Mouse (Mus musculus) G1E (cell line): Measurements from ENCODE around the gene Acp5.
A peak's percentile ranks its signal among the peaks of the same experiment; 100 is the strongest.

ENCODE experiments used
- CTCF ChIP-seq: IDR thresholded peaks from 2 replicates; pipeline ENCODE4 v1.5.1; 2012; ENCODE audit warnings: low read depth, low read length, inconsistent platforms, mixed read lengths
- GATA1 ChIP-seq: IDR thresholded peaks from 2 replicates; pipeline ENCODE4 v1.6.1; 2012; ENCODE audit warnings: borderline replicate concordance, low read length, inconsistent platforms, mixed read lengths

GRCm38 (mm10) chr9:22155614-22156013, 20.1 kb upstream of the Acp5 start:
- TF ChIP-seq CTCF, result peak; percentile 64
- TF ChIP-seq GATA1, result no peak
